Mouse (Mus musculus) liver, postnatal 0 days (tissue): ENCODE results near the gene Tmem171. TPM values are rescaled to one million over a fixed set of nuclear protein-coding genes. Genes with fewer than 3 reads are reported as not detected.

Experiments
- ATAC-seq: fragments of 200-750 bp; cut with Nextera tagmentation; 2 replicates; pipeline ENCODE4 v1.8.0; 2017; ENCODE audit warnings: mild to moderate bottlenecking, moderate library complexity
- DNase-seq: peaks from one replicate; pipeline ENCODE4 v3.0.0-alpha.2; 2016
- H3K27ac ChIP-seq: fragments of 300-500 bp; sonication (generic); 2 replicates; pipeline ENCODE4 v1.5.1; 2014; ENCODE audit warnings: antibody characterized with exemption, moderate library complexity, mild to moderate bottlenecking, low read depth
- H3K27me3 ChIP-seq: fragments of 300-500 bp; sonication (generic); 2 replicates; pipeline ENCODE4 v1.6.1; 2014; ENCODE audit warnings: low read length, control low read depth, mixed read lengths; ENCODE audit not compliant: insufficient read depth
- H3K36me3 ChIP-seq: fragments of 300-500 bp; sonication (generic); replicated peaks from 2 replicates; pipeline ENCODE4 v1.6.1; 2014; ENCODE audit warnings: mild to moderate bottlenecking, control low read depth, low read length, moderate library complexity, mixed read lengths; ENCODE audit not compliant: insufficient read depth
- H3K4me1 ChIP-seq: fragments of 300-500 bp; sonication (generic); 2 replicates; pipeline ENCODE4 v1.6.1; 2014; ENCODE audit warnings: antibody characterized with exemption, mild to moderate bottlenecking, control low read depth; ENCODE audit not compliant: insufficient read depth
- H3K4me2 ChIP-seq: fragments of 300-500 bp; sonication (generic); 2 replicates; pipeline ENCODE4 v1.6.1; 2014; ENCODE audit warnings: low read depth, mild to moderate bottlenecking, low read length, moderate library complexity, mixed read lengths
- H3K4me3 ChIP-seq: fragments of 300-500 bp; sonication (generic); 2 replicates; pipeline ENCODE4 v1.5.1; 2014; ENCODE audit warnings: low read depth, low read length
- H3K9ac ChIP-seq: fragments of 300-500 bp; sonication (generic); replicated peaks from 2 replicates; pipeline ENCODE4 v1.6.1; 2014; ENCODE audit warnings: mild to moderate bottlenecking, moderate library complexity
- H3K9me3 ChIP-seq: fragments of 300-500 bp; sonication (generic); 2 replicates; pipeline ENCODE4 v1.6.1; 2016; ENCODE audit warnings: mild to moderate bottlenecking, control low read depth, low read length, mixed read lengths
- CTCF ChIP-seq: sonication (generic); IDR thresholded peaks from 2 replicates; pipeline ENCODE4 v1.5.1; 2016; ENCODE audit warnings: antibody characterized with exemption, low read depth
- EP300 ChIP-seq: IDR thresholded peaks from 2 replicates; pipeline ENCODE4 v1.6.1; 2016; ENCODE audit warnings: antibody characterized with exemption, low read depth, mild to moderate bottlenecking
- WGBS: fragments of 180-500 bp; shearing (Covaris S2); extraction: QIAGEN DNeasy Blood & Tissue Kit; methylation state at CpG from one replicate; pipeline ENCODE4 v1.1.7; 2014; ENCODE audit not compliant: insufficient replicate concordance; 5-methylcytosine and 5-hydroxymethylcytosine counted together
- polyA plus RNA-seq: library from polyadenylated mRNA; unstranded; fragments of >200 nt; fragmentation: Nextera tagmentation; extraction: Ambion mirVana; gene quantifications from 2 replicates; pipeline ENCODE4 v1.2.1, GENCODE M21; 2015

Gene Tmem171
- polyA plus RNA-seq, 1 experiment from 2014 or later: 0.35 TPM

DNA sequence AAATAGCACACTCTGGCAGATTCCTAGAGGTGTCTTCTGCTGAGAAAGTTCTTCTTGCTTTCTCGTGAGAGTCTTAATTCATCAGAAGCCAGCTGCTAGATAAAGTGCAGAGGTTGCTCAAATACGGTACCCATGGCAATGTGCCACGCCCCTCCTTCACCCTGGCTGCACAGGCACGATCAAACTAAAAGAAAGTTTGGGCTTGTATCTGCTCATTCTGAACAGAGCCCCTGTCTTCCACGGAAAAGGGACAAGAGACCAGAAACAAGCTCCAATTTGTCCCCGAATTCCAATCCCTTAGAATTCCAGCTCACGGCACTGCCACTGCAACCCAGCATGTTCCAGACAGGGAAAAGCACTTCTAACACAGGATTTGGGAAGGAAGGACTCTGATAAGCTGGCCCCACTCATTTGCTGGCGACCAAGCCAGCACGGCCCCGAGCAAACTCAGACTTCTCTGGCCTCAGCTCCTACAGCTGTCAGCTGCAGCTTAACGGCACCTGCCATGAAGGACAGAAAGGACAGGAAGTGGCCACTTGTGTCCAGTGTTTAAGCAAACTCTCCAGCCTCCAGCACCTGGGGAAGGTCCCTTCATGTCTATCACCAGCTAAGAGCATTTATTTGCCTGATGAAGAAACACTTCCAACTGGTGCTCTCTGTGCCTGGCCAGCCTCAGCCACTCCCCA, 4.9 kb downstream of the Tmem171 start:
- ATAC-seq (no peak), DNase-seq (no peak)
- Histone ChIP-seq H3K27me3 (0 out of 2 replicates have a peak, but pooled peaks cover 3% of the 10 kb centered on the region), H3K4me1 (peaks cover 3% of the 10 kb centered on the region; the same call in 1 of the 2 replicates), H3K9me3 (no peaks in the 10 kb centered on the region), H3K27ac (no peak overlapping the region), H3K4me3 (no peak overlapping the region), H3K4me2 (no peak overlapping the region), H3K36me3 (no peaks in the 10 kb centered on the region), H3K9ac (no peak overlapping the region)
- TF ChIP-seq EP300: no peak
- no peak for TF ChIP-seq CTCF
- WGBS: 63% methylated on average over 11 of the region's 11 CpGs

DNA sequence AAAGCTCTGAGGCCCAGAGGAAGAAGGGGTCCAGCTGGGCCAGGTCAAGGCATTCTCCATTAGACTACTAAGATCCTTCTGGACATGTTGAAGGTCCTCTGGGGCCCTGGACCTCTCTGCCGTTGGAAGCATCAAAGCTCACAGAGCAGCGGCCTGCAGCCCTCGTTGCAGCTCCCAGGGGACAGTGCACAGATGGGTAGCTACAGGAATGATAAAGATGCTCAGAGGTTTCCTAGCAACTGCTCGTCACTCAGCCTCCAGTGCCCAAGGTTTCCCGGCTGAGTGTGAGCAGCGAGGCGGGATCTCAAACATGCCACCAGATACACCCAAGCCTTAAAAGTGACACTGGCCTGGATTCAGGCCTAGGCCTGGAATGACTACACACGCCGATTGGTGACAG, 6.7 kb downstream of the Tmem171 start:
- Histone ChIP-seq H3K4me2 (no peak overlapping the region), H3K36me3 (no peaks in the 10 kb centered on the region), H3K4me3 (no peak overlapping the region), H3K9me3 (no peaks in the 10 kb centered on the region), H3K27me3 (no peaks in the 10 kb centered on the region), H3K9ac (no peak overlapping the region), H3K27ac (no peak overlapping the region), H3K4me1 (no peaks in the 10 kb centered on the region)
- 80% methylated on average over 9 of the region's 9 CpGs for WGBS
- no peak for ATAC-seq
- no peak for DNase-seq
- TF ChIP-seq EP300: no peak
- TF ChIP-seq CTCF: no peak

DNA sequence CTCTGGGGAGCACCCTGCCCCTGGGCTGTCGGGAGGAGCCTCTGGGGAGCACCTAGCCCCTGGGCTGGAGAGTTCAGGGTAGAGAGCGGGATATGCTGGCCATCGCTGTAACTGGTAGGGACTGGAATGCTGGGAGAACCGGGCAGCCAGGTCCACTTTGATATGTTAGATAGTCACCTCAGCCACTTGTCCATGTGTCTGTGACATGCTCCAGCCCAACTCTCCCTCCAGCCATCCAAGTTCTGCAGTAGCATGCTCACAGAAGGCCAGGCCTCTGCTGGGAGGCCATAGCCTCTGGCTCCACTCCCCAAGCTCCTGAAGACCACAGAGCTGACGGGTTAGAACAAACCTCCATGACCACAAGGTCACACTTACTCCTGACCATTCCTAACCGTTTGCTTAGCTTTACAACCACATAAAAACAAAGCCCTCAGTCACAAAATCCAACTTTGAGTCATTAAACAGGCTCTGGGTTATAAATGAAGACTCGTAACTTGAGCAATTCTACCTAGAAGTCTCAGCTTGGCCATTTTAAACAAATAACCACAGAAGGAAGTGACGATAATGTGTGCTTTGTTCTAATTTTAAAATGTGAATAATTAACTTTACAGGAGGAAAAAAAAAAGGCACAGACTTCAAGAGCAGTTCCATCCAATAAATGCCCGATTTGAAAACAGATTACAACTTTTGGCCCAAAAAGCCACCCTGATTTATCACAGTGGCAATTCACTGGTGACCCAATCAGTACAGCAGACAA, 10.3 kb downstream of the Tmem171 start:
- DNase-seq: no peak
- Histone ChIP-seq H3K4me1 (no peaks in the 10 kb centered on the region), H3K9me3 (no peaks in the 10 kb centered on the region), H3K27me3 (no peaks in the 10 kb centered on the region), H3K36me3 (no peaks in the 10 kb centered on the region), H3K27ac (no peak overlapping the region), H3K4me3 (no peak overlapping the region), H3K9ac (no peak overlapping the region), H3K4me2 (no peak overlapping the region)
- no peak for ATAC-seq
- 65% methylated on average over 9 of the region's 9 CpGs for WGBS
- TF ChIP-seq EP300 (no peak), CTCF (no peak)

DNA sequence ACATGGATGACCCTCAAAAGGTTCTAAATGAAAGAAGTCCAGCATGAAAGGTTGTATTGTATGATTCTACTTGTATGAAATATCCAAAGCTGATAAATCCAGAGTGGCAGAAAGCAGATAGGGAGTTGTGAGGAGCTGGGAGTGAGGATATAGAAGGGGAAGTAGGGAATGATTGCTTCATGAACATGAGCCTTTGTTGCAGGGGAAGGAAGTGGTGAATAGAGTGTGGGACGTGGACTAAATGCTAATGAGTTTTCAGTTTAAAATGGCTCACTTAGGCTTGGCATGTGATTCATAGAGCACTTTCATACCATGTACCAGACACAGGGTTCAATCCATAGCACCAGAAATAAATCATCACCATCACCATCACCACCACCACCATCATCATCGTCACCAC, 11.2 kb downstream of the Tmem171 start:
- WGBS: 71% methylated on average over 2 of the region's 2 CpGs
- Histone ChIP-seq H3K27ac (no peak overlapping the region), H3K36me3 (no peaks in the 10 kb centered on the region), H3K4me2 (no peak overlapping the region), H3K9me3 (no peaks in the 10 kb centered on the region), H3K27me3 (no peaks in the 10 kb centered on the region), H3K4me3 (no peak overlapping the region), H3K4me1 (no peaks in the 10 kb centered on the region), H3K9ac (no peak overlapping the region)
- DNase-seq (no peak), ATAC-seq (no peak)
- TF ChIP-seq CTCF (no peak), EP300 (no peak)

DNA sequence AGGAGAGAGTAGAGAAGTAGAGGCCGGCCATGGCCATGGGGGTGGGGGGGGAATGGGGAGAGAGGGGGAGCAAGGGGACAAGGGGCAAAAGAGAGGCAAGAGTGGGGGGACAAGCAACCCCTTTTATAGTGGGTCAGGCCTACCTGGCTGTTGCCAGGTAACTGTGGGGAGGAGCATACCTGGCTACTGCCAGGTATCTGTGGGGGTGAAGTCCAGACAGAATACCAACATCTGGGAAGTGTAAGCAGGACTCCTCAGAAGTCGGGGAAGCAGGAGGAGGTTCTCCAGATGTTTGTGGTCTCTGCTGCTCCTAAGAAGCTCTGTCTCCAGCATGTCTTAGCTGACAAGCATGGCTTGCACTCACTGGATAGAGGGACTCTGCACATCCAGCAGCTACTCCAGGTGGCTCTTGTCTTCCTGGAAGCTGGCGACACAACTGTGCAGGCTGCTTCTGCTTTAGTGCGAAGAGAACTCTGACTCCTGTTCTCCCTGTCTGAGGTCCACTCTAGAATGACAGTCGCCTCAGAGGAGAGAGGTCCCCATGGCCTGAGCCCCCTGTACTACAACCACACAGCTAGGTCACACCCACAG, 14.1 kb downstream of the Tmem171 start:
- Histone ChIP-seq H3K4me3 (no peak overlapping the region), H3K27ac (no peak overlapping the region), H3K9me3 (no peaks in the 10 kb centered on the region), H3K4me1 (no peaks in the 10 kb centered on the region), H3K9ac (no peak overlapping the region), H3K27me3 (no peaks in the 10 kb centered on the region), H3K4me2 (no peak overlapping the region), H3K36me3 (no peaks in the 10 kb centered on the region)
- WGBS: 71% methylated on average over 5 of the region's 5 CpGs
- no peak for TF ChIP-seq CTCF
- TF ChIP-seq EP300: no peak
- DNase-seq (no peak), ATAC-seq (no peak)

DNA sequence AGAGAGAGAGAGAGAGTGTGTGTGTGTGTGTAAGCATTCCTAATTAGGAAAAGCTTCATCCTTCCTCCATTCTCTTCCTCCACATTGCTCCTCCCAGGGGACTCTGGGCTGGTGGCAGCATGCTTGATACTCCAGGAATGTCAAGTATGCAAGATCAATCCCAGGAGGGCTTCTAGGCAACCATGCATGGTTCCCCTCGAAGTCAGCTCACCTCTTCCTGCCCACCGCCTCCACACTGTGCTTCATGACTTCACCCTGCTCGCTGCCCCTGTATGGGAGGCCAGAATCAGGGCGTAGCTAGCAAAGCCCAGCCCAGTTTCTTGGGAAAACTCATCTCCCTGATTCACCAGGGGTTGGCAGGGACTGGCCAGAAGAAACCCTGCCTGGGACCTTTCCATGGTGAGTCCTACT, 15.0 kb downstream of the Tmem171 start:
- TF ChIP-seq CTCF: no peak
- no peak for TF ChIP-seq EP300
- Histone ChIP-seq H3K36me3 (no peaks in the 10 kb centered on the region), H3K4me2 (no peak overlapping the region), H3K9me3 (no peaks in the 10 kb centered on the region), H3K4me1 (no peaks in the 10 kb centered on the region), H3K27me3 (no peaks in the 10 kb centered on the region), H3K4me3 (no peak overlapping the region), H3K27ac (no peak overlapping the region), H3K9ac (no peak overlapping the region)
- ATAC-seq: no peak
- 48% methylated on average over 4 of the region's 4 CpGs for WGBS
- no peak for DNase-seq
